Mouse (Mus musculus) limb, embryonic 15.5 days (tissue): Measurements from ENCODE around the gene Tbxas1. TPM values are rescaled to one million over a fixed set of nuclear protein-coding genes. Genes with fewer than 3 reads are reported as not detected.
A peak's percentile ranks its signal among the peaks of the same experiment; 100 is the strongest.

Experiments
- ATAC-seq: fragments of 200-750 bp; cut with Nextera tagmentation; 2 replicates; pipeline ENCODE4 v1.8.0; 2017; ENCODE audit warnings: low read depth, moderate TSS enrichment; ENCODE audit not compliant: insufficient number of reproducible peaks, low FRiP score, low TSS enrichment
- H3K27ac ChIP-seq: fragments of 300-500 bp; sonication (generic); 2 replicates; pipeline ENCODE4 v1.5.1; 2015; ENCODE audit warnings: moderate library complexity, mild to moderate bottlenecking, inconsistent platforms
- H3K27me3 ChIP-seq: fragments of 300-500 bp; sonication (generic); 2 replicates; pipeline ENCODE4 v1.6.1; 2015; ENCODE audit warnings: inconsistent platforms
- H3K36me3 ChIP-seq: fragments of 300-500 bp; sonication (generic); 2 replicates; pipeline ENCODE4 v1.6.1; 2015; ENCODE audit warnings: inconsistent platforms
- H3K4me1 ChIP-seq: fragments of 300-500 bp; sonication (generic); 2 replicates; pipeline ENCODE4 v1.6.1; 2015; ENCODE audit warnings: inconsistent platforms
- H3K4me2 ChIP-seq: fragments of 300-500 bp; sonication (generic); 2 replicates; pipeline ENCODE4 v1.6.1; 2015; ENCODE audit warnings: mild to moderate bottlenecking, inconsistent platforms
- H3K4me3 ChIP-seq: fragments of 300-500 bp; sonication (generic); 2 replicates; pipeline ENCODE4 v1.5.1; 2015; ENCODE audit warnings: mild to moderate bottlenecking, inconsistent platforms
- H3K9ac ChIP-seq: fragments of 300-500 bp; sonication (generic); 2 replicates; pipeline ENCODE4 v1.6.1; 2015; ENCODE audit warnings: inconsistent platforms
- H3K9me3 ChIP-seq: fragments of 300-500 bp; sonication (generic); 2 replicates; pipeline ENCODE4 v1.6.1; 2016; ENCODE audit warnings: inconsistent platforms
- WGBS: fragments of 180-500 bp; shearing (Covaris S2); methylation state at CpG from one replicate; pipeline ENCODE4 v1.1.7; 2015; 5-methylcytosine and 5-hydroxymethylcytosine counted together
- polyA plus RNA-seq: library from polyadenylated mRNA; unstranded; fragments of >200 nt; fragmentation: Nextera tagmentation; extraction: Ambion mirVana; gene quantifications from 2 replicates; pipeline ENCODE4 v1.2.1, GENCODE M21; 2015

The Tbxas1 gene
- polyA plus RNA-seq, 1 experiment from 2014 or later = 3.2 TPM

- H3K27ac ChIP-seq = no peak overlapping the region
- no peak overlapping the region for H3K9ac ChIP-seq
- no peaks in the 10 kb centered on the region for H3K27me3 ChIP-seq
- no peak for ATAC-seq
- H3K4me3 ChIP-seq = no peak overlapping the region
- no peaks in the 10 kb centered on the region for H3K9me3 ChIP-seq
- H3K36me3 ChIP-seq = no peaks in the 10 kb centered on the region
- 52% methylated on average over 7 of the region's 7 CpGs for WGBS
- no peak overlapping the region for H3K4me2 ChIP-seq
- peaks cover 3% of the 10 kb centered on the region for H3K4me1 ChIP-seq
Measured at GRCm38 (mm10) chr6:38983060-38983459, 107.9 kb downstream of the Tbxas1 start.

DNA sequence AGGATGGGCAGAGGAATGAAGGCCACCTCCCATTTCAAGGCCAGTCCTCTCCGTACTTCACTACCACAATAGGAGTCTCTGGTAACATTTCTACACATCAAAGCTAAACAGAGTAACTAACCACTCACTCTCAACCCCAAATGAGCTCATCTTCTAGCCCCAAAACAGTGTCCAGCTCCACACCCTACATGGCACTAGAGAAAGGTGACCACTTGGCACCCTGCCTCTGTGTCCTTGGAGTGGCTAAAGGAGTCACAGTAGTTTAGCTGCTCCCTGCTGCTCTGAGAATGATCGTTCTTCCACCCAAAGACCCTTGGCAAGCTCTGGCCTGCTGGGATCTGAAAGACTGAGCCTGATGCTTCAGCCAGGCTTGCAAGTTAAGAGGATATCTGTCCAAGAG is 109.4 kb downstream of the Tbxas1 start:
- ATAC-seq = no peak
- Histone ChIP-seq H3K4me2 (no peak overlapping the region), H3K36me3 (no peaks in the 10 kb centered on the region), H3K27ac (no peak overlapping the region), H3K27me3 (no peaks in the 10 kb centered on the region), H3K9ac (no peak overlapping the region), H3K4me3 (no peak overlapping the region), H3K4me1 (peaks cover 3% of the 10 kb centered on the region), H3K9me3 (no peaks in the 10 kb centered on the region)
- WGBS = 82% methylated on average over 2 of the region's 2 CpGs

GRCm38 (mm10) chr6:38986641-38987040 is 111.4 kb downstream of the Tbxas1 start:
- 69% methylated on average over 10 of the region's 10 CpGs for WGBS
- H3K27ac ChIP-seq = no peak overlapping the region

DNA sequence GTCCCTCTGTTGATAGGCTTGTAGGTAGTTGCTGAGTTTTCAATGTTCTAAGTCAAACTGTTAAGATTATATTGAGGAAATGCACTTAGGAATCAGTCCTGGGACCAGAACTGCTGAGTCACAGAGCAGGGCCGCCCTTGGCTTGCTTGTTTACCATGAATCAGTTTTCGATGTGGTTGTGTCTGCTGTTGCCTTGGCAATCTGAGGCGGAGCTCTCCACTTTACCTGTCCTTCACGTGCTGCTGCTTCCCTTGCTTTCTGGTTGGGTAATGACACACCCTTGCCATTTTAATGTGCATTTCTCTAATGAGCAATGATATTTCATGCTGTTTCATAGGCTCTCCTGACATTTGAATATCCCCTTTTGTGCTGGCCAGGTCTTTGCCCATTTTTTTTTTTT is 116.8 kb downstream of the Tbxas1 start:
- Histone ChIP-seq H3K9me3 (no peaks in the 10 kb centered on the region), H3K4me2 (no peak overlapping the region), H3K36me3 (no peaks in the 10 kb centered on the region), H3K27ac (no peak overlapping the region), H3K4me3 (no peak overlapping the region), H3K27me3 (no peaks in the 10 kb centered on the region), H3K9ac (no peak overlapping the region), H3K4me1 (no peaks in the 10 kb centered on the region)
- no peak for ATAC-seq
- 39% methylated on average over 4 of the region's 4 CpGs for WGBS

More at GRCm38 (mm10) chr6:38986641-38987040, 111.4 kb downstream of the Tbxas1 start:
- no peak overlapping the region for H3K9ac ChIP-seq
- H3K4me2 ChIP-seq = no peak overlapping the region
- H3K27me3 ChIP-seq = no peaks in the 10 kb centered on the region
- H3K4me3 ChIP-seq = no peak overlapping the region
- H3K9me3 ChIP-seq = no peaks in the 10 kb centered on the region
- H3K4me1 ChIP-seq = no peaks in the 10 kb centered on the region
- no peaks in the 10 kb centered on the region for H3K36me3 ChIP-seq
- no peak for ATAC-seq

GRCm38 (mm10) chr6:38995774-38996173 is 120.6 kb downstream of the Tbxas1 start:
- Histone ChIP-seq H3K4me3 (no peak overlapping the region), H3K9ac (no peak overlapping the region), H3K4me2 (no peak overlapping the region), H3K36me3 (no peaks in the 10 kb centered on the region), H3K4me1 (no peaks in the 10 kb centered on the region), H3K27ac (no peak overlapping the region), H3K27me3 (no peaks in the 10 kb centered on the region), H3K9me3 (no peaks in the 10 kb centered on the region)
- WGBS = 82% methylated on average over 3 of the region's 3 CpGs
- no peak for ATAC-seq

DNA sequence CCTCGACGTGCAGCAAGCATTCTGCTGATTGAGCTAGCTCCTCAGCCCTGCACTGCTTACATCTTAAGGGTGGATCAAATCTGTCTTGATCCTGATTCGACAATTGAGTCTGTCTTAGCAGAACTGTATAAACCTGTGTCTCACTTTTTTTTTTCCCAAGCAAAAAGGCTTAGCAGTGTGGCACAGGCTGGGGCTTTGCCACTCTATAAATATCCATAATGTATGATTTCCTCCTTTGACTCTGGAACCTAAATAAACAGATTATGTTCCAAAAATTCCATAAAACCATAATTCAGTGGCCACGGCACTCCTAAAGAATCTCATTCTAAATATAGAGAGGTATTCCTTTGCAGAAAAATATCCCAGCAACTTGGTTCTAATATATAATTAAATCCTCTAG is 122.6 kb downstream of the Tbxas1 start:
- H3K27me3 ChIP-seq = no peaks in the 10 kb centered on the region
- no peak overlapping the region for H3K4me3 ChIP-seq
- WGBS = 55% methylated on average over 4 of the region's 4 CpGs
- no peaks in the 10 kb centered on the region for H3K36me3 ChIP-seq
- no peak for ATAC-seq
- H3K9me3 ChIP-seq = no peaks in the 10 kb centered on the region
- H3K4me2 ChIP-seq = no peak overlapping the region
- no peak overlapping the region for H3K27ac ChIP-seq
- H3K4me1 ChIP-seq = 0 out of 2 replicates have a peak, but pooled peaks cover 1% of the 10 kb centered on the region
- no peak overlapping the region for H3K9ac ChIP-seq

- Histone ChIP-seq H3K9ac (no peak overlapping the region), H3K4me2 (no peak overlapping the region), H3K27ac (no peak overlapping the region), H3K9me3 (no peaks in the 10 kb centered on the region), H3K4me1 (peaks cover 23% of the 10 kb centered on the region), H3K4me3 (no peak overlapping the region), H3K36me3 (no peaks in the 10 kb centered on the region), H3K27me3 (0 out of 2 replicates have a peak, but pooled peaks cover 4% of the 10 kb centered on the region)
- WGBS = 60% methylated on average over 7 of the region's 7 CpGs
- ATAC-seq = no peak
Measured at GRCm38 (mm10) chr6:39003126-39003525, 127.9 kb downstream of the Tbxas1 start.

GRCm38 (mm10) chr6:39004003-39004473 is 128.8 kb downstream of the Tbxas1 start:
- Histone ChIP-seq H3K27ac (no peak overlapping the region), H3K27me3 (0 out of 2 replicates have a peak, but pooled peaks cover 4% of the 10 kb centered on the region), H3K9me3 (no peaks in the 10 kb centered on the region), H3K4me1 (peaks cover 23% of the 10 kb centered on the region), H3K36me3 (no peaks in the 10 kb centered on the region), H3K9ac (no peak overlapping the region), H3K4me2 (no peak overlapping the region), H3K4me3 (no peak overlapping the region)
- WGBS = 53% methylated on average over 12 of the region's 12 CpGs
- no peak for ATAC-seq

GRCm38 (mm10) chr6:39005267-39005944 is 130.2 kb downstream of the Tbxas1 start:
- no peaks in the 10 kb centered on the region for H3K36me3 ChIP-seq
- H3K4me2 ChIP-seq = no peak overlapping the region
- H3K4me1 ChIP-seq = peaks cover 23% of the 10 kb centered on the region
- WGBS = 35% methylated on average over 20 of the region's 20 CpGs
- H3K9me3 ChIP-seq = no peaks in the 10 kb centered on the region
- H3K27ac ChIP-seq = peak overlapping the region; percentile 33; the same call in 1 of the 2 replicates
- no peak overlapping the region for H3K9ac ChIP-seq
- no peak for ATAC-seq
- H3K4me3 ChIP-seq = no peak overlapping the region
- H3K27me3 ChIP-seq = 0 out of 2 replicates have a peak, but pooled peaks cover 4% of the 10 kb centered on the region

GRCm38 (mm10) chr6:39005945-39006572 is 130.9 kb downstream of the Tbxas1 start:
- Histone ChIP-seq H3K27me3 (0 out of 2 replicates have a peak, but pooled peaks cover 4% of the 10 kb centered on the region), H3K36me3 (no peaks in the 10 kb centered on the region), H3K4me1 (peaks cover 23% of the 10 kb centered on the region), H3K4me2 (no peak overlapping the region), H3K9ac (no peak overlapping the region), H3K9me3 (no peaks in the 10 kb centered on the region), H3K27ac (0 out of 2 replicates have a peak overlapping the region, but pooled peaks have one; percentile 33), H3K4me3 (no peak overlapping the region)
- WGBS = 60% methylated on average over 5 of the region's 5 CpGs
- ATAC-seq = no peak

DNA sequence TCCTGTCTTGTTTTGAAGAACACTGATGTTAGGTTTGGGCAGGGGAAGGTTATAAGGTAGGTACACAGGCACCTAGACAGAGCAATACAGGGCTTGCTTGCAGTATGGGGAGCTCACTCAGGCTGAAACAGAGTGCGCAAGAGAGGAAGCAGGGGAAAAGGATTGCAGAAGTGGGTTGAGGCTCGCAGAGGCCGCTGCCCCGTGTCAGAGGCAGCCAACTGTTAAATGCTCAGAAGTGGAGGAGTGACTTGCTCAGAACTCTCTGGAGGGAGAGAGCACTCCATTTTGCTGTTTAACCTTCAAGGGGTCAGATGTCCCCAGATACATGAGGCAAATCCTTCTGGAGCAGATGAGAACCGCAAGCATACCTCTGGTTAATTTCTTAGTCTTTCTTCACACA is 132.0 kb downstream of the Tbxas1 start:
- ATAC-seq = no peak

DNA sequence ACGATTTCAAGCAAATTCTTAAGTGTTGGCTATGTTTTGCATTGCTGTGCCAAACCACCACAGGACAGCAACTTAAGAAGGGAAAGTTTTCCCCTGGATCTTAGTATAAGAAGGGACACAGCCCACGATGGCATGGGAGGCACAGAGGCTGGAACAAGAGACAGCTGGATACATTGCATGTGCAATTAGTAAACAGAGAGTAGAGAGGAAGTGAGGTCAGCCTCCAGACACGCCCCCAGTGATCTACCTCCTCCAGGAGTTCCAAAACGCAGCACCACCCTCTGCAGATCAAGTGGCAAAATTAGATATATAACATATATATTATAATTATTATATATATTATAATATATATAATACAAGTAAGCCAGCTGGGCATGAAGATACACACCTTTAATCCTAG is 132.9 kb downstream of the Tbxas1 start:
- H3K27ac ChIP-seq = no peak overlapping the region
- H3K9me3 ChIP-seq = no peaks in the 10 kb centered on the region
- no peak overlapping the region for H3K9ac ChIP-seq
- H3K27me3 ChIP-seq = 0 out of 2 replicates have a peak, but pooled peaks cover 4% of the 10 kb centered on the region
- no peak overlapping the region for H3K4me2 ChIP-seq
- no peaks in the 10 kb centered on the region for H3K36me3 ChIP-seq
- no peak for ATAC-seq
- WGBS = 68% methylated on average over 4 of the region's 4 CpGs
- H3K4me3 ChIP-seq = no peak overlapping the region
- H3K4me1 ChIP-seq = peaks cover 19% of the 10 kb centered on the region

More for the DNA sequence above, 132.0 kb downstream of the Tbxas1 start:
- Histone ChIP-seq H3K9ac (no peak overlapping the region), H3K27me3 (0 out of 2 replicates have a peak, but pooled peaks cover 4% of the 10 kb centered on the region), H3K4me2 (no peak overlapping the region), H3K27ac (no peak overlapping the region), H3K9me3 (no peaks in the 10 kb centered on the region), H3K4me3 (no peak overlapping the region), H3K4me1 (peaks cover 23% of the 10 kb centered on the region), H3K36me3 (no peaks in the 10 kb centered on the region)
- WGBS = 40% methylated on average over 5 of the region's 5 CpGs
